Mouse (Mus musculus): ENCODE measurements around the gene Paqr4. TPM values are rescaled to one million over a fixed set of nuclear protein-coding genes. Genes with fewer than 3 reads are reported as not detected.
A peak's percentile ranks its signal among the peaks of the same experiment; 100 is the strongest.
"Not testable (repeated sequence)": the region's sequence is repeated elsewhere in the genome, so short reads cannot be mapped to it uniquely, and the experiment has no call there.

Gene Paqr4
- total RNA-seq (2017), result 0.70 TPM in 1 of 2 replicates, not detected in the other

DNA sequence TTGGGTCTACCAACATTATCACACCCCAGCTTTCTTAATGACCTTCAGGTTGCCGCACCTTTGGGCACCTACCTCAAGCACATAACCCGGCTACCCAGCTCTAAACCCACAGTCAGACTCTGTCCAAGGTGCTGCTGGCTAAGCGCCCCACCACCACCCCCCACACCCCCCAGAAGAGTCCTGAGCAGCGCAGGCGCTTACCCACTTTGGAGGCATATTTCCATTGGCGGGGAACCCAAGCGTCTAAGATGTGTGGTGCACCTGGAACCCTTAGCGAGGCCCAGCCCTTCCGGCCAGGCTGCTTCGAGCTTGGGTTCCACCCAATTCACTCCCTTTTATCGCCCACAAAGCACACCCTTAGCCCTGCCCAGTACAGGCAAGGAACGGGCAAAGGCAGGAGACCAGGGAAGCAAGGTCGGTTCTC is at the start of gene Paqr4:
Paqr4 (minus strand) TSS at position 270 of the 424 bp plus-strand sequence.
- ATAC-seq (ENCODE audit: extremely low read depth, insufficient number of reproducible peaks, low FRiP score, poor library complexity, severe bottlenecking), result no peak

GRCm38 (mm10) chr17:23789749-23790268 is 49.1 kb upstream of the Paqr4 start:
- ATAC-seq (ENCODE audit: extremely low read depth, insufficient number of reproducible peaks, low FRiP score, poor library complexity, severe bottlenecking), result no peak

GRCm38 (mm10) chr17:23788973-23789372 is 48.3 kb upstream of the Paqr4 start:
- ATAC-seq (ENCODE audit: extremely low read depth, insufficient number of reproducible peaks, low FRiP score, poor library complexity, severe bottlenecking), result no peak

GRCm38 (mm10) chr17:23786510-23786931 is 45.9 kb upstream of the Paqr4 start:
- no peak for ATAC-seq (ENCODE audit: extremely low read depth, insufficient number of reproducible peaks, low FRiP score, poor library complexity, severe bottlenecking)

GRCm38 (mm10) chr17:23785561-23786471 is 45.1 kb upstream of the Paqr4 start, which contains the start of gene Flywch2:
TSS of gene Flywch2 (minus strand) at chr17:23786081.
- peak; percentile 49; the same call in 1 of the 2 replicates for ATAC-seq (ENCODE audit: extremely low read depth, insufficient number of reproducible peaks, low FRiP score, poor library complexity, severe bottlenecking)

DNA sequence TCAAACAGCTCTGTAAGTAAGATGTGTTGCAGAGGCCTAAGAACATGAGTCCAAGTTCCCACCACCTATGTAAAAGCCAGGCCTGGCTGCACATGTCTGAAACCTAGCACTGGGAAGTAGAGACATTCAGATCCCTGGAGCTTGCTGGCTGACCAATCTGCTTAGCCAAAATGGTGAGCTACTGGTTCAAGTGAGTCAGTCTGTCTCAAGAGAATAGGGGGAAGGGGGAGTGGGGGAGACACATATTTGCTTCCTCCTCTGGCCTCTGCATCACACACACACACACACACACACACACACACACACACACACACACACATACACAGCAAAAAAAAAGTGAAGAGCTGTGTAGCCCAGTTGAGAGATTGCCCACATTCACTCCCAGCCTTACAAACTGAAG is 42.7 kb upstream of the Paqr4 start:
- no peak for ATAC-seq (ENCODE audit: extremely low read depth, insufficient number of reproducible peaks, low FRiP score, poor library complexity, severe bottlenecking)

DNA sequence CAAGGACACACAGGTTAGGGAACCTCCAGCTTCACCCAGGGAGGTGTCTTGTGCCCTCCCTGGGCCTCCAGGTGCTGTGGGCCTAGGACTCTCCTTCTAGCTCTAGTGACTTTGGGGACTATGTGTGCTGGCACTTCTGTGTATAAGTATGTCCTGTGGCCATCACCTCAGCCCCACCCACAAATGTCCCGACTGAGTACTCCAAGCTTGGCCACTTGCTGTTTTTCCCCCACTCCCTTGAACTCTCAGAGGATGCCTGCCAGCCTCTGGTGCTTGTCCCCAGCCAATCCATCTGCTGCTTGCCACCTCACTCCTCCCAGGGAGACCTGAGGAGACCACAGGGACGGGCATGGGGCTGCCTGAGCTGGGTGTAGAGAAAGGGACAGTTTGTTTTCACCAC is 37.8 kb upstream of the Paqr4 start:
- ATAC-seq (ENCODE audit: extremely low read depth, insufficient number of reproducible peaks, low FRiP score, poor library complexity, severe bottlenecking), result no peak

- no peak for ATAC-seq (ENCODE audit: extremely low read depth, insufficient number of reproducible peaks, low FRiP score, poor library complexity, severe bottlenecking)
Observed at GRCm38 (mm10) chr17:23777141-23777540, 36.5 kb upstream of the Paqr4 start.

GRCm38 (mm10) chr17:23776216-23776615 is 35.5 kb upstream of the Paqr4 start:
- ATAC-seq (ENCODE audit: extremely low read depth, insufficient number of reproducible peaks, low FRiP score, poor library complexity, severe bottlenecking), result no peak

GRCm38 (mm10) chr17:23774090-23774489 is 33.4 kb upstream of the Paqr4 start:
- ATAC-seq (ENCODE audit: extremely low read depth, insufficient number of reproducible peaks, low FRiP score, poor library complexity, severe bottlenecking), result peak; percentile 71

DNA sequence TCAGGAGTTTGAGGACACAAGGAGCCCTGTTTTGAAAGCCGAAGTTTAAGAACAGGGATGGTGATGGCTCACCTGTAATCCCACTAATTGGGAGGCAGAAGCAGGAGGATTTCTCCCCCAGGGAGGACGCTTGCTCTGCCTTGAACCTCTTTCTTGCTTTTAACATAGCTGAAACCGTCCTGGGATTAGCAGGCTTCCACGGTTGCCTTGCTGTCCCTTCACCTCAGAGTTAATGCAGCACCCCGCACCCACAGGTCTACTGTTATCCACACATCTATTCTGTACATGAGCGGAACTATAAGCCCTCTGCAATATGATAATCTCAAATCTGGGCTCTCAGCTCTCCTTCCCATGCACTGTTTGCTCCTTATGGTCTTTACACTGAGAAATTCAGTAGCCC is 33.0 kb upstream of the Paqr4 start:
- no peak for ATAC-seq (ENCODE audit: extremely low read depth, insufficient number of reproducible peaks, low FRiP score, poor library complexity, severe bottlenecking)

DNA sequence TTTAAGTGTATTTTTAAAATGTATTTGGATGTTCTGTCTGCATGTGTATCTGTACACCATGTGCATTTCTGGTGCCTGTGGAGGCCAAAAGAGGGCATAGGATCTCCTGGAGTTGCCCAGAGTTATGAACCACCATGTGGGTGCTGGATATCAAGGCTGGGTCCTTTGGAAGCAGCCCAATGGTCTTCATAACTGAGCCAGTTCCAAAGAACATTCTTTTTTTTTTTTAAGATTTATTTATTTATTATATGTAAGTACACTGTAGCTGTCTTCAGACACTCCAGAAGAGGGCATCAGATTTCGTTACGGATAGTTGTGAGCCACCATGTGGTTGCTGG is 31.5 kb upstream of the Paqr4 start:
- not testable (repeated sequence) for ATAC-seq (ENCODE audit: extremely low read depth, insufficient number of reproducible peaks, low FRiP score, poor library complexity, severe bottlenecking)

GRCm38 (mm10) chr17:23771284-23772218 is 30.9 kb upstream of the Paqr4 start, which contains the start of gene Flywch1:
TSS of gene Flywch1 (minus strand) at chr17:23771602.
- peak; percentile 98 for ATAC-seq (ENCODE audit: extremely low read depth, insufficient number of reproducible peaks, low FRiP score, poor library complexity, severe bottlenecking)

DNA sequence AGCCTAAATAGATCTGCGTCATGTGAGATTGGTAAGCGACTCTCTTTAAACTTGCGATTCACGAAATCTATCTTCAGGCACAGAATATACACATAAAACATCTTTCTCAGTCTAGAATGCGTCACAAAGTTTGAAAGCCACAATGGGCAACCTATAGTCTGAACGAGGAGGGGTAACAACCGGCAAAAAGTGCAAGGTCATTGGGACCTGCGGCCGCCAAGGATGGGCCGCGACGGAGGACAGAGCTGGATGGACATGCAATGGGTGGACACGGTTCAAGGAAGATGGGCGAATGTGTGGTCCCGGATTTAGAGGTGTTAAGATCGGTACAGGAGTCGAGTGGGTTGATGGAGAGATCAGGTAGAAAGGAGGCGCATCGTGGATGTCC is 30.2 kb upstream of the Paqr4 start:
- no peak for ATAC-seq (ENCODE audit: extremely low read depth, insufficient number of reproducible peaks, low FRiP score, poor library complexity, severe bottlenecking)

DNA sequence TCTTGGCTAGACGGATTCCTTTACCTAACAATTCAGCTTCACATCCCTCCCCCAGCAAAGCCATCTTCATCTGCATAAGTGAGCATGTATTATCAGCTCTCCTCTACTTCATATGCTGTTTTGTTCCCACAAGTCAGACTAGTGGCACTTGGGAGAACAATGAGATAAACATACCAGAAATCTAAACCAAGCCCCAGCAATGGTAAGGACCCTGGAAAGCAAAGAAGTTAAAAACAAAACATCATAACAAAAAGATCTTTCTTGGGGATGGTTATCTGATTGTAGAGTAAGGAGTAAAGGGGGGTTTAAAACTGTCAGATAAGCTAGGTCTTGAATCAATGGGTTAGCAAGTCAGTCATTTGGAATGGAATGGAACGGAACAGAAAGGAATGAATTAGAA is 29.8 kb upstream of the Paqr4 start:
- ATAC-seq (ENCODE audit: extremely low read depth, insufficient number of reproducible peaks, low FRiP score, poor library complexity, severe bottlenecking), result no peak

- no peak for ATAC-seq (ENCODE audit: extremely low read depth, insufficient number of reproducible peaks, low FRiP score, poor library complexity, severe bottlenecking)
Observed at GRCm38 (mm10) chr17:23762976-23763375, 22.3 kb upstream of the Paqr4 start.

GRCm38 (mm10) chr17:23761155-23761554 is 20.5 kb upstream of the Paqr4 start:
- no peak for ATAC-seq (ENCODE audit: extremely low read depth, insufficient number of reproducible peaks, low FRiP score, poor library complexity, severe bottlenecking)

GRCm38 (mm10) chr17:23760231-23760630 is 19.6 kb upstream of the Paqr4 start:
- ATAC-seq (ENCODE audit: extremely low read depth, insufficient number of reproducible peaks, low FRiP score, poor library complexity, severe bottlenecking), result no peak

- no peak for ATAC-seq (ENCODE audit: extremely low read depth, insufficient number of reproducible peaks, low FRiP score, poor library complexity, severe bottlenecking)
Observed at GRCm38 (mm10) chr17:23758801-23759200, 18.1 kb upstream of the Paqr4 start.

Data from neutrophil, adult 5-6 weeks (primary cell).